Mouse (Mus musculus) liver, embryonic 14.5 days (tissue): ENCODE data around the gene Fbxl4.

ENCODE experiments used
- CTCF ChIP-seq: IDR thresholded peaks from 2 replicates; pipeline ENCODE4 v1.5.1; 2016; ENCODE audit warnings: antibody characterized with exemption, low read depth, control low read depth
- EP300 ChIP-seq: IDR thresholded peaks from 2 replicates; pipeline ENCODE4 v1.6.1; 2016; ENCODE audit warnings: antibody characterized with exemption, low read depth

GRCm38 (mm10) chr4:22422400-22422799, 65.1 kb downstream of the Fbxl4 start:
- TF ChIP-seq CTCF: no peak
- no peak for TF ChIP-seq EP300
